Mouse (Mus musculus) MEL (cell line): ENCODE results near the gene Mus81. TPM values are rescaled to one million over a fixed set of nuclear protein-coding genes. Genes with fewer than 3 reads are reported as not detected.
A peak's percentile ranks its signal among the peaks of the same experiment; 100 is the strongest.

Source experiments
- DNase-seq: peaks from one replicate; pipeline ENCODE4 v3.0.0; 2011; ENCODE audit warnings: low read depth, low spot score
- H3K27ac ChIP-seq: 2 replicates; pipeline ENCODE4 v1.5.1; 2012; ENCODE audit warnings: low read depth, mild to moderate bottlenecking, control low read depth, low read length, moderate library complexity; ENCODE audit not compliant: control insufficient read depth
- H3K27me3 ChIP-seq, 2 experiments: fragments of 150-350 bp in 1 of 2; sonication (generic) in 1 of 2; 2 replicates each; pipeline ENCODE4 v1.6.1; 2012; ENCODE audit warnings: low read length in 2 of 2, mild to moderate bottlenecking in 2 of 2, improper control_type of control experiment in 1 of 2, moderate library complexity in 1 of 2; ENCODE audit not compliant: insufficient read depth in 2 of 2, control insufficient read depth in 1 of 2
- H3K36me3 ChIP-seq, 2 experiments: 2 replicates each; pipeline ENCODE4 v1.6.1; 2012 to 2014; ENCODE audit warnings: low read length in 2 of 2, improper control_type of control experiment in 1 of 2, inconsistent platforms in 1 of 2, mild to moderate bottlenecking in 1 of 2; ENCODE audit not compliant: insufficient read depth in 2 of 2, control insufficient read depth in 1 of 2
- H3K4me1 ChIP-seq, 2 experiments: fragments of 150-350 bp in 1 of 2; sonication (generic) in 1 of 2; 2 replicates each; pipeline ENCODE4 v1.6.1; 2012; ENCODE audit warnings: low read length in 2 of 2, improper control_type of control experiment in 1 of 2, mild to moderate bottlenecking in 1 of 2; ENCODE audit not compliant: insufficient read depth in 2 of 2, control insufficient read depth in 1 of 2
- H3K4me3 ChIP-seq, 2 experiments: fragments of 150-350 bp in 1 of 2; sonication (generic) in 1 of 2; 2 replicates each; pipeline ENCODE4 v1.5.1; 2012; ENCODE audit warnings: low read depth in 2 of 2, low read length in 2 of 2, mild to moderate bottlenecking in 2 of 2, moderate library complexity in 2 of 2, control low read depth in 1 of 2, improper control_type of control experiment in 1 of 2; ENCODE audit not compliant: control insufficient read depth in 1 of 2, insufficient read depth in 1 of 2
- H3K79me2 ChIP-seq: 2 replicates; pipeline ENCODE4 v1.6.1; 2012; ENCODE audit warnings: mild to moderate bottlenecking, low read length, moderate library complexity; ENCODE audit not compliant: control insufficient read depth, poor library complexity, insufficient read depth
- H3K9ac ChIP-seq: 2 replicates; pipeline ENCODE4 v1.6.1; 2012; ENCODE audit warnings: low read depth, mild to moderate bottlenecking, control low read depth, low read length, moderate library complexity; ENCODE audit not compliant: control insufficient read depth, poor library complexity, severe bottlenecking
- H3K9me3 ChIP-seq: fragments of 150-350 bp; sonication (generic); replicated peaks from 2 replicates; pipeline ENCODE4 v1.6.1; 2012; ENCODE audit warnings: mild to moderate bottlenecking, low read length, improper control_type of control experiment, moderate library complexity; ENCODE audit not compliant: insufficient read depth
- BHLHE40 ChIP-seq: IDR thresholded peaks from 2 replicates; pipeline ENCODE4 v1.6.1; 2012; ENCODE audit warnings: low read depth, mild to moderate bottlenecking, inconsistent platforms, low read length, improper control_type of control experiment, borderline replicate concordance
- CHD1 ChIP-seq: IDR thresholded peaks from 2 replicates; pipeline ENCODE4 v1.6.1; 2012; ENCODE audit warnings: low read depth, mild to moderate bottlenecking, inconsistent platforms, low read length, improper control_type of control experiment
- CHD2 ChIP-seq: IDR thresholded peaks from 2 replicates; pipeline ENCODE4 v1.6.1; 2011; ENCODE audit warnings: low read length, improper control_type of control experiment
- CTCF ChIP-seq, 3 experiments: IDR thresholded peaks in 2 of 3; conservative IDR thresholded peaks in 1 of 3; 2 replicates each; pipeline ENCODE4 v1.5.1; 2011 to 2012; ENCODE audit warnings: low read length in 3 of 3, low read depth in 2 of 3, mild to moderate bottlenecking in 2 of 3, improper control_type of control experiment in 1 of 3, inconsistent platforms in 1 of 3, mixed read lengths in 1 of 3, moderate library complexity in 1 of 3; ENCODE audit not compliant: control insufficient read depth in 1 of 3, insufficient read depth in 1 of 3, poor library complexity in 1 of 3, severe bottlenecking in 1 of 3
- E2F4 ChIP-seq: IDR thresholded peaks from 2 replicates; pipeline ENCODE4 v1.6.1; 2011; ENCODE audit warnings: low read depth, low read length, improper control_type of control experiment, borderline replicate concordance
- ELF1 ChIP-seq: IDR thresholded peaks from 2 replicates; pipeline ENCODE4 v1.6.1; 2014; ENCODE audit warnings: low read depth, mild to moderate bottlenecking, inconsistent platforms, low read length, improper control_type of control experiment, moderate library complexity
- EP300 ChIP-seq, 2 experiments: IDR thresholded peaks; 2 replicates each; pipeline ENCODE4 v1.6.1; 2011; ENCODE audit warnings: improper control_type of control experiment in 2 of 2, low read length in 2 of 2, low read depth in 1 of 2, mild to moderate bottlenecking in 1 of 2
- ETS1 ChIP-seq: IDR thresholded peaks from 2 replicates; pipeline ENCODE4 v1.6.1; 2012; ENCODE audit warnings: low read depth, mild to moderate bottlenecking, inconsistent platforms, low read length, improper control_type of control experiment, moderate library complexity
- GABPA ChIP-seq: IDR thresholded peaks from 2 replicates; pipeline ENCODE4 v1.6.1; 2012; ENCODE audit warnings: low read depth, mild to moderate bottlenecking, inconsistent platforms, low read length, improper control_type of control experiment, moderate library complexity
- GATA1 ChIP-seq: IDR thresholded peaks from 2 replicates; pipeline ENCODE4 v1.6.1; 2011; ENCODE audit warnings: low read depth, low read length, improper control_type of control experiment
- HCFC1 ChIP-seq: IDR thresholded peaks from 2 replicates; pipeline ENCODE4 v1.6.1; 2012; ENCODE audit warnings: low read depth, mild to moderate bottlenecking, inconsistent platforms, low read length, improper control_type of control experiment, moderate library complexity
- JUND ChIP-seq: IDR thresholded peaks from 2 replicates; pipeline ENCODE4 v1.6.1; 2011; ENCODE audit warnings: low read depth, mild to moderate bottlenecking, improper control_type of control experiment, low read length
- KAT2A ChIP-seq: conservative IDR thresholded peaks from 2 replicates; pipeline ENCODE4 v1.6.1; 2012; ENCODE audit warnings: low read depth, low read length, improper control_type of control experiment, inconsistent platforms
- MAFK ChIP-seq: IDR thresholded peaks from 2 replicates; pipeline ENCODE4 v1.6.1; 2011; ENCODE audit warnings: low read depth, mild to moderate bottlenecking, low read length, improper control_type of control experiment, borderline replicate concordance
- MAX ChIP-seq: IDR thresholded peaks from 2 replicates; pipeline ENCODE4 v1.6.1; 2011; ENCODE audit warnings: low read length, improper control_type of control experiment
- MAZ ChIP-seq: IDR thresholded peaks from 2 replicates; pipeline ENCODE4 v1.6.1; 2012; ENCODE audit warnings: low read depth, mild to moderate bottlenecking, inconsistent platforms, low read length, improper control_type of control experiment
- MEF2A ChIP-seq: IDR thresholded peaks from 2 replicates; pipeline ENCODE4 v1.6.1; 2014; ENCODE audit warnings: low read depth, mild to moderate bottlenecking, inconsistent platforms, low read length, improper control_type of control experiment; ENCODE audit not compliant: poor library complexity, insufficient replicate concordance, severe bottlenecking; ENCODE audit errors: extremely low read depth
- MXI1 ChIP-seq: IDR thresholded peaks from 2 replicates; pipeline ENCODE4 v1.6.1; 2011; ENCODE audit warnings: mild to moderate bottlenecking, low read depth, low read length, improper control_type of control experiment
- MYB ChIP-seq: IDR thresholded peaks from 2 replicates; pipeline ENCODE4 v1.6.1; 2011; ENCODE audit warnings: mild to moderate bottlenecking, low read depth, low read length, improper control_type of control experiment
- MYC ChIP-seq: IDR thresholded peaks from 2 replicates; pipeline ENCODE4 v1.6.1; 2011; ENCODE audit warnings: low read depth, mild to moderate bottlenecking, low read length, improper control_type of control experiment, moderate library complexity
- NELFE ChIP-seq: IDR thresholded peaks from 2 replicates; pipeline ENCODE4 v1.6.1; 2011; ENCODE audit warnings: low read depth, low read length, improper control_type of control experiment
- NRF1 ChIP-seq: IDR thresholded peaks from 2 replicates; pipeline ENCODE4 v1.6.1; 2014; ENCODE audit warnings: low read depth, mild to moderate bottlenecking, inconsistent platforms, low read length, improper control_type of control experiment, moderate library complexity; ENCODE audit not compliant: poor library complexity, insufficient read depth, severe bottlenecking
- POLR2A ChIP-seq, 2 experiments: IDR thresholded peaks; 2 replicates each; pipeline ENCODE4 v1.6.1; 2011 to 2012; ENCODE audit warnings: low read length in 2 of 2, mild to moderate bottlenecking in 2 of 2, control low read depth in 1 of 2, improper control_type of control experiment in 1 of 2, low read depth in 1 of 2, moderate library complexity in 1 of 2; ENCODE audit not compliant: control insufficient read depth in 1 of 2, insufficient read depth in 1 of 2, poor library complexity in 1 of 2
- POLR2AphosphoS2 ChIP-seq: IDR thresholded peaks from 2 replicates; pipeline ENCODE4 v1.6.1; 2011; ENCODE audit warnings: low read length, improper control_type of control experiment
- POLR2AphosphoS5 ChIP-seq: IDR thresholded peaks from 2 replicates; pipeline ENCODE4 v1.6.1; 2012; ENCODE audit warnings: low read depth, borderline replicate concordance, mild to moderate bottlenecking, inconsistent platforms, low read length, moderate library complexity, mixed read lengths
- RAD21 ChIP-seq: IDR thresholded peaks from 2 replicates; pipeline ENCODE4 v1.6.1; 2011; ENCODE audit warnings: mild to moderate bottlenecking, low read depth, low read length, improper control_type of control experiment
- RCOR1 ChIP-seq: IDR thresholded peaks from 2 replicates; pipeline ENCODE4 v1.6.1; 2012; ENCODE audit warnings: low read depth, mild to moderate bottlenecking, inconsistent platforms, low read length, improper control_type of control experiment
- SIN3A ChIP-seq: IDR thresholded peaks from 2 replicates; pipeline ENCODE4 v1.6.1; 2012; ENCODE audit warnings: low read length, improper control_type of control experiment, inconsistent platforms
- SMC3 ChIP-seq: IDR thresholded peaks from 2 replicates; pipeline ENCODE4 v1.6.1; 2011; ENCODE audit warnings: low read depth, low read length, improper control_type of control experiment
- TAL1 ChIP-seq: IDR thresholded peaks from 2 replicates; pipeline ENCODE4 v1.6.1; 2012; ENCODE audit warnings: mild to moderate bottlenecking, inconsistent platforms, low read length, moderate library complexity, mixed read lengths
- TBP ChIP-seq: IDR thresholded peaks from 2 replicates; pipeline ENCODE4 v1.8.0; 2011; ENCODE audit warnings: low read depth, low read length, improper control_type of control experiment
- UBTF ChIP-seq: IDR thresholded peaks from 2 replicates; pipeline ENCODE4 v1.6.1; 2012; ENCODE audit warnings: low read depth, mild to moderate bottlenecking, inconsistent platforms, low read length, improper control_type of control experiment, moderate library complexity, borderline replicate concordance; ENCODE audit not compliant: insufficient read depth
- ZC3H11A ChIP-seq: IDR thresholded peaks from 2 replicates; pipeline ENCODE4 v1.6.1; 2012; ENCODE audit warnings: low read depth, mild to moderate bottlenecking, inconsistent platforms, low read length, improper control_type of control experiment
- ZMIZ1 ChIP-seq: IDR thresholded peaks from 2 replicates; pipeline ENCODE4 v1.6.1; 2012; ENCODE audit warnings: low read depth, mild to moderate bottlenecking, inconsistent platforms, low read length, improper control_type of control experiment, moderate library complexity
- ZNF384 ChIP-seq: IDR thresholded peaks from 2 replicates; pipeline ENCODE4 v1.6.1; 2012; ENCODE audit warnings: low read depth, mild to moderate bottlenecking, inconsistent platforms, low read length, improper control_type of control experiment
- polyA plus RNA-seq, 2 experiments: library from polyadenylated mRNA; stranded (reverse) in 1 of 2; unstranded in 1 of 2; fragments of >175 nt in 1 of 2; fragments of >200 nt in 1 of 2; gene quantifications; 2 replicates each; pipeline versions ENCODE4 v1.2.1 to v1.2.4; 2012; ENCODE audit warnings: low replicate concordance in 2 of 2, low read depth in 1 of 2; ENCODE audit not compliant: insufficient read length in 2 of 2, insufficient read depth in 1 of 2, missing spikeins in 1 of 2
- total RNA-seq: library from RNA; depleted of rRNA; stranded (reverse); fragments of 300-350 nt; gene quantifications from 2 replicates; pipeline ENCODE4 v1.2.3, GENCODE M21; 2012; rRNA removed

Gene Mus81
- total RNA-seq = 34.3 and 38.9 TPM in 2 replicates
- 10 to 100 TPM in 1 of 2 experiments, not detected in 1; 50.5 TPM for polyA plus RNA-seq

- H3K36me3 ChIP-seq = peaks cover 0 to 13% of the 10 kb centered on the region in 2 experiments
- no peak for TF ChIP-seq POLR2AphosphoS5
- no peak; the same call in none of the 2 replicates for TF ChIP-seq MAX
- no peak for TF ChIP-seq CHD1
- TF ChIP-seq HCFC1 = peak; percentile 88
- TF ChIP-seq TBP = peak; percentile 81
- TF ChIP-seq ZNF384 = peak; percentile 70
- TF ChIP-seq ZC3H11A = no peak
- TF ChIP-seq TAL1 = no peak
- TF ChIP-seq POLR2AphosphoS2 = peak; percentile 74; the same call in 1 of the 2 replicates
- peak; percentile 83 for TF ChIP-seq ZMIZ1
- TF ChIP-seq KAT2A = no peak; the same call in 1 of the 2 replicates
- TF ChIP-seq CHD2 = no peak
- no peak for TF ChIP-seq UBTF
- TF ChIP-seq MYB = no peak
- peak; percentile 34; the same call in 1 of the 2 replicates for TF ChIP-seq ELF1
- peak; percentile 87 for TF ChIP-seq NELFE
- no peak for TF ChIP-seq RCOR1
- TF ChIP-seq RAD21 = peak; percentile 32; the same call in 1 of the 2 replicates
- TF ChIP-seq MEF2A = no peak
- TF ChIP-seq GATA1 = peak; percentile 36; the same call in 1 of the 2 replicates
- TF ChIP-seq BHLHE40 = peak; percentile 28; the same call in 1 of the 2 replicates
- TF ChIP-seq POLR2A (IDR thresholded peaks at IDR 0.05; ENCODE audit: control insufficient read depth in 1 of 2, insufficient read depth in 1 of 2, low read depth in 1 of 2, low read length in 2 of 2, poor library complexity in 1 of 2) = peak; percentile 77 to 98
- peak; percentile 86; the same call in 1 of the 2 replicates for TF ChIP-seq MAZ
- no peak for TF ChIP-seq MYC
- TF ChIP-seq SMC3 = peak; percentile 64
- TF ChIP-seq EP300 (IDR thresholded peaks at IDR 0.05; ENCODE audit: low read depth in 1 of 2, low read length in 2 of 2) = no peak; a peak in 1 of 4 replicates
- peak; percentile 87 to 93 (median 89) for TF ChIP-seq CTCF (IDR thresholded peaks at IDR 0.05 in 2 of 3, conservative IDR thresholded peaks at IDR 0.05 in 1 of 3; ENCODE audit: control insufficient read depth in 1 of 3, insufficient read depth in 1 of 3, low read depth in 2 of 3, low read length in 3 of 3, poor library complexity in 1 of 3, severe bottlenecking in 1 of 3)
- peak; percentile 96 for TF ChIP-seq ETS1
- peak; percentile 93 for TF ChIP-seq SIN3A
- no peak for TF ChIP-seq MAFK
- TF ChIP-seq JUND = no peak
- peak; percentile 51 for TF ChIP-seq MXI1
- no peak for TF ChIP-seq E2F4
- 0 out of 2 replicates have a peak, but pooled peaks have one; percentile 12 for TF ChIP-seq NRF1
- TF ChIP-seq GABPA = no peak; the same call in 1 of the 2 replicates
These were observed at the start of gene Mus81 for GRCm38 (mm10) chr19:5487768-5488550. TSS of gene Mus81 (minus strand) at chr19:5488402.

More at GRCm38 (mm10) chr19:5487768-5488550, at the start of gene Mus81:
- Histone ChIP-seq H3K4me1 (peaks cover 0 to 12% of the 10 kb centered on the region in 2 experiments; a peak in 2 of 4 replicates), H3K79me2 (peaks cover 28% of the 10 kb centered on the region), H3K9ac (peak within 1 kb of the TSS; percentile 94), H3K27me3 (no peaks in the 10 kb centered on the region), H3K4me3 (peak within 1 kb of the TSS; percentile 60 to 91), H3K27ac (peak within 1 kb of the TSS; percentile 98), H3K9me3 (no peaks in the 10 kb centered on the region)
- peak; percentile 98 for DNase-seq
